ENCODE assay signal across 8 mouse cellular contexts in genomic region chr3:22411976-22412660, GRCm38 (mm10).
DNase-seq lines count a peak whose midpoint lies in the region; ATAC-seq and TF ChIP-seq lines count a peak whose summit lies in the region.
"Not testable (repeated sequence)": the region's sequence is repeated elsewhere in the genome, so short reads cannot be mapped to it uniquely, and the experiment has no call there.

No protein-coding gene starts in this region.

- DNase-seq in ES-CJ7 (ENCODE audit: low read depth, low spot score) = peak; percentile 85
- DNase-seq in ES-E14 (ENCODE audit: low read depth, low spot score) = peak; percentile 49
- DNase-seq in R1 (ENCODE audit: low read depth, low spot score) = peak; percentile 94
- DNase-seq in ZHBTc4 (ENCODE audit: low read depth, low spot score) = peak; percentile 76
- DNase-seq in hindbrain, embryonic 14.5 days (ENCODE audit: low spot score) = peak; percentile 13
- DNase-seq in kidney, adult 2 months = peak; percentile 9
- DNase-seq in kidney, adult 9 months = peak; percentile 7

- not testable (repeated sequence) for ATAC-seq in hindbrain, embryonic 14.5 days (ENCODE audit: low FRiP score)

- in situ Hi-C loops in ES-E14 (cut with MboI; ENCODE audit: low sequenced_read_pairs in 2 of 2, unreplicated experiment in 2 of 2) = not testable (repeated sequence)

- H3K36me3 ChIP-seq in ES-Bruce4 (ENCODE audit: control insufficient read depth, insufficient read depth, low read length, poor library complexity, severe bottlenecking); ES-E14 (ENCODE audit: control insufficient read depth, insufficient read depth, low read length, poor library complexity, severe bottlenecking); hindbrain, embryonic 14.5 days (replicated peaks; ENCODE audit: control insufficient read depth, insufficient read depth); kidney, adult 2 months (ENCODE audit: control insufficient read depth, insufficient read depth, low read length): not testable (repeated sequence)

- 78% methylated on average over 4 of the region's 4 CpGs for WGBS in hindbrain, embryonic 14.5 days
- 74% methylated on average over 4 of the region's 4 CpGs for WGBS in kidney, adult 2 months

- not testable (repeated sequence) for H3K9me3 ChIP-seq in ES-Bruce4 (replicated peaks; ENCODE audit: control insufficient read depth, insufficient read depth, low read length, poor library complexity, severe bottlenecking); ES-E14 (ENCODE audit: control insufficient read depth, insufficient read depth, low read depth, low read length); hindbrain, embryonic 14.5 days (ENCODE audit: control insufficient read depth, low read length)

- TF ChIP-seq EP300 in ES-Bruce4 (IDR thresholded peaks at IDR 0.05; ENCODE audit: insufficient read depth, low read depth, low read length) = not testable (repeated sequence)

- not testable (repeated sequence) for H3K4me2 ChIP-seq in hindbrain, embryonic 14.5 days (replicated peaks)

- H3K27ac ChIP-seq in ES-Bruce4 (ENCODE audit: insufficient read depth, low read length) (peak overlapping the region; percentile 44; the same call in 1 of the 2 replicates), ES-E14 (ENCODE audit: insufficient read depth, low read depth, low read length, poor library complexity, severe bottlenecking) (peak overlapping the region; percentile 43; the same call in 1 of the 2 replicates)
- not testable (repeated sequence) for H3K27ac ChIP-seq in hindbrain, embryonic 14.5 days; kidney, adult 2 months (ENCODE audit: insufficient read depth, low read depth, low read length)

- not testable (repeated sequence) for TF ChIP-seq CTCF in ES-Bruce4 (IDR thresholded peaks at IDR 0.05; ENCODE audit: low read depth, low read length); kidney, adult 2 months (conservative IDR thresholded peaks at IDR 0.05; ENCODE audit: insufficient read depth, insufficient read length, low read depth, low read length)

- not testable (repeated sequence) for TF ChIP-seq POLR2A in ES-Bruce4 (IDR thresholded peaks at IDR 0.05; ENCODE audit: insufficient read depth, low read length); kidney, adult 2 months (IDR thresholded peaks at IDR 0.05; ENCODE audit: low read depth, low read length)

- not testable (repeated sequence) for H3K27me3 ChIP-seq in ES-Bruce4 (ENCODE audit: control insufficient read depth, insufficient read depth, low read length, poor library complexity, severe bottlenecking); hindbrain, embryonic 14.5 days (ENCODE audit: control insufficient read depth, insufficient read depth, low read length); kidney, adult 2 months (replicated peaks; ENCODE audit: control insufficient read depth, insufficient read depth, low read length)

- H3K9ac ChIP-seq in ES-Bruce4 (ENCODE audit: low read depth, poor library complexity, severe bottlenecking); ES-E14 (ENCODE audit: insufficient read depth, low read depth, low read length, poor library complexity, severe bottlenecking); hindbrain, embryonic 14.5 days: not testable (repeated sequence)

- not testable (repeated sequence) for H3K4me1 ChIP-seq in ES-Bruce4 (ENCODE audit: control insufficient read depth, insufficient read depth, low read length); ES-E14 (ENCODE audit: control insufficient read depth in 2 of 2, insufficient read depth in 2 of 2, low read length in 2 of 2, poor library complexity in 1 of 2); hindbrain, embryonic 14.5 days (replicated peaks; ENCODE audit: control insufficient read depth, insufficient read depth, low read length); kidney, adult 2 months (ENCODE audit: control insufficient read depth, insufficient read depth, low read length)

- not testable (repeated sequence) for H3K4me3 ChIP-seq in ES-Bruce4 (ENCODE audit: low read depth, low read length); ES-E14 (ENCODE audit: insufficient read depth in 1 of 2, low read depth in 1 of 2, low read length in 2 of 2, poor library complexity in 1 of 2, severe bottlenecking in 1 of 2); hindbrain, embryonic 14.5 days (replicated peaks; ENCODE audit: low read length); kidney, adult 2 months (ENCODE audit: insufficient read depth, low read depth, low read length)

TF ChIP-seq in ES-E14, 5 proteins besides CTCF, POLR2A, EP300 and RAD21:
- TF ChIP-seq CHD2 (IDR thresholded peaks at IDR 0.05; ENCODE audit: low read depth, low read length) = 0 out of 2 replicates have a peak, but pooled peaks have one; percentile 37

Comparison
In these comparisons a context has a peak if more than half of its experiments do, and no peak if none do; other contexts are left out.
1. DNase-seq: peak in every context shown above with its lines; median percentile 94 in R1; 85 in ES-CJ7; 76 in ZHBTc4; 49 in ES-E14; 13 in hindbrain, embryonic 14.5 days; 9 in kidney, adult 2 months; 7 in kidney, adult 9 months.